Mouse (Mus musculus) embryonic facial prominence, embryonic 11.5 days (tissue): Measurements from ENCODE around the gene Atp2b4. TPM values are rescaled to one million over a fixed set of nuclear protein-coding genes. Genes with fewer than 3 reads are reported as not detected.

Experiments
- ATAC-seq: fragments of 200-750 bp; cut with Nextera tagmentation; replicated peaks from 2 replicates; pipeline ENCODE4 v1.8.0; 2017; ENCODE audit warnings: low read depth; ENCODE audit not compliant: insufficient number of reproducible peaks, low FRiP score, low TSS enrichment
- DNase-seq: peaks from one replicate; pipeline ENCODE4 v3.0.0-alpha.2; 2015; ENCODE audit warnings: low spot score
- H3K27ac ChIP-seq: fragments of 300-500 bp; sonication (generic); replicated peaks from 2 replicates; pipeline ENCODE4 v1.5.1; 2014; ENCODE audit warnings: mild to moderate bottlenecking, low read depth, low read length, control low read depth
- H3K27me3 ChIP-seq: fragments of 300-500 bp; sonication (generic); 2 replicates; pipeline ENCODE4 v1.6.1; 2014; ENCODE audit warnings: mild to moderate bottlenecking, low read length, moderate library complexity, mixed read lengths; ENCODE audit not compliant: control insufficient read depth, insufficient read depth
- H3K36me3 ChIP-seq: fragments of 300-500 bp; sonication (generic); replicated peaks from 2 replicates; pipeline ENCODE4 v1.6.1; 2014; ENCODE audit warnings: low read depth, mild to moderate bottlenecking, low read length, moderate library complexity, mixed read lengths; ENCODE audit not compliant: control insufficient read depth, insufficient read depth
- H3K4me1 ChIP-seq: fragments of 300-500 bp; sonication (generic); 2 replicates; pipeline ENCODE4 v1.6.1; 2014; ENCODE audit warnings: low read length, mixed read lengths; ENCODE audit not compliant: control insufficient read depth, insufficient read depth
- H3K4me2 ChIP-seq: fragments of 300-500 bp; sonication (generic); 2 replicates; pipeline ENCODE4 v1.6.1; 2014; ENCODE audit warnings: low read depth, mild to moderate bottlenecking, control low read depth, low read length, moderate library complexity
- H3K4me3 ChIP-seq: fragments of 300-500 bp; sonication (generic); 2 replicates; pipeline ENCODE4 v1.5.1; 2014; ENCODE audit warnings: low read depth, low read length, control low read depth
- H3K9ac ChIP-seq: fragments of 300-500 bp; sonication (generic); replicated peaks from 2 replicates; pipeline ENCODE4 v1.6.1; 2014; ENCODE audit warnings: mild to moderate bottlenecking, control low read depth, low read length
- H3K9me3 ChIP-seq: fragments of 300-500 bp; sonication (generic); replicated peaks from 2 replicates; pipeline ENCODE4 v1.6.1; 2016; ENCODE audit warnings: mild to moderate bottlenecking, low read length, inconsistent platforms, mixed read lengths; ENCODE audit not compliant: control insufficient read depth
- WGBS: fragments of 180-500 bp; shearing (Covaris S2); extraction: QIAGEN DNeasy Blood & Tissue Kit; methylation state at CpG from one replicate; pipeline ENCODE4 v1.1.7; 2014; 5-methylcytosine and 5-hydroxymethylcytosine counted together
- polyA plus RNA-seq: library from polyadenylated mRNA; unstranded; fragments of >200 nt; fragmentation: Nextera tagmentation; extraction: Ambion mirVana; gene quantifications from 2 replicates; pipeline ENCODE4 v1.2.1, GENCODE M21; 2014

Gene Atp2b4
- polyA plus RNA-seq, 1 experiment from 2014 or later: 9.9 TPM

GRCm38 (mm10) chr1:133741171-133741570 lies 59.7 kb downstream of the Atp2b4 start:
- no peaks in the 10 kb centered on the region for H3K27me3 ChIP-seq
- no peak overlapping the region for H3K27ac ChIP-seq
- ATAC-seq (no peak), DNase-seq (no peak)
- no peak overlapping the region for H3K4me2 ChIP-seq
- no peaks in the 10 kb centered on the region for H3K36me3 ChIP-seq
- H3K9me3 ChIP-seq: no peaks in the 10 kb centered on the region
- H3K4me3 ChIP-seq: no peak overlapping the region
- H3K9ac ChIP-seq: no peak overlapping the region
- 78% methylated on average over 6 of the region's 6 CpGs for WGBS
- peaks cover 5% of the 10 kb centered on the region; the same call in 1 of the 2 replicates for H3K4me1 ChIP-seq

GRCm38 (mm10) chr1:133736664-133737063 lies 64.2 kb downstream of the Atp2b4 start:
- ATAC-seq (no peak; the same call in 1 of the 2 replicates), DNase-seq (no peak)
- no peaks in the 10 kb centered on the region for H3K4me1 ChIP-seq
- 66% methylated on average over 7 of the region's 7 CpGs for WGBS
- no peaks in the 10 kb centered on the region for H3K36me3 ChIP-seq
- no peaks in the 10 kb centered on the region for H3K27me3 ChIP-seq
- no peak overlapping the region for H3K27ac ChIP-seq
- H3K4me3 ChIP-seq: no peak overlapping the region
- H3K9me3 ChIP-seq: no peaks in the 10 kb centered on the region
- H3K4me2 ChIP-seq: no peak overlapping the region
- H3K9ac ChIP-seq: no peak overlapping the region

DNA sequence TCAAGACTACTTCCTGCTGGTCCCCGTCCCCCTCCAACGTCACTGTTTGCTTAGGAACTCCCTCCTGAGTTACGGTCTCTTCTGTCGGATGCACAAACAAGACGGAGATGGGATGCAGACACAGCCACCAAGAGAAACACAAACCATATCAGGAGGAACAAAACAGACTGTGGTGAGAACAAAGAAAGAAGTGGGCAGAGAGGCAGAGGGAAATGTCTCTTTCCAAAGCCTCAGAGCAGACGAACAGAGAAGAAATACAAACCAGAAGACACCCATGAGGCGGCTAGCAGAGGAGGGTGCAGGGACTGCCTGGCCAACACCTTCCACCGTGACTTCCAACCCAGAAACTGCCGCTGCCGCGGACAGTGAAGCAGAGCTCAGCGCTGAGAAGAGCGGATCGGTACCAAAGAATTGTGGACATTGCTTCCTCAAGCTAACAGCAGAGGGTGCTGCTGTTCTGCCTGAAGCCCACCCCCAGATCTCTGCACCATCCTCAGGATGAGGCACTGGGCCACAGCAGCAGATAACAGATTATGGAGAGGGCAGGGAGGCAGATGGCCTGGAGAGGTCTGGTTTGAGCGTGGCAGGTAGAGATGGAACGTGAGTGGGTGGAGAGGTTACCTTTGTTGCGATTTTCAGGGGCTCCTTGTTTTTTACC lies 64.7 kb downstream of the Atp2b4 start:
- ATAC-seq: peak; percentile 85
- Histone ChIP-seq H3K27me3 (no peaks in the 10 kb centered on the region), H3K4me1 (no peaks in the 10 kb centered on the region), H3K9ac (peak overlapping the region; percentile 76), H3K9me3 (no peaks in the 10 kb centered on the region), H3K4me2 (peak overlapping the region; percentile 36), H3K4me3 (peak overlapping the region; percentile 26), H3K27ac (no peak overlapping the region), H3K36me3 (no peaks in the 10 kb centered on the region)
- peak; percentile 86 for DNase-seq
- 12% methylated on average over 17 of the region's 17 CpGs for WGBS

- H3K27ac ChIP-seq: no peak overlapping the region
- no peaks in the 10 kb centered on the region for H3K36me3 ChIP-seq
- no peaks in the 10 kb centered on the region for H3K9me3 ChIP-seq
- peak; percentile 58 for DNase-seq
- no peaks in the 10 kb centered on the region for H3K27me3 ChIP-seq
- no peak overlapping the region for H3K9ac ChIP-seq
- H3K4me3 ChIP-seq: no peak overlapping the region
- 46% methylated on average over 11 of the region's 11 CpGs for WGBS
- ATAC-seq: no peak
- H3K4me1 ChIP-seq: no peaks in the 10 kb centered on the region
- H3K4me2 ChIP-seq: no peak overlapping the region
These were observed 68.0 kb downstream of the Atp2b4 start for GRCm38 (mm10) chr1:133732814-133733213.

- Histone ChIP-seq H3K9me3 (no peaks in the 10 kb centered on the region), H3K27ac (no peak overlapping the region), H3K27me3 (no peaks in the 10 kb centered on the region), H3K4me2 (no peak overlapping the region), H3K4me1 (no peaks in the 10 kb centered on the region), H3K36me3 (no peaks in the 10 kb centered on the region), H3K9ac (no peak overlapping the region), H3K4me3 (no peak overlapping the region)
- ATAC-seq (no peak), DNase-seq (no peak)
- 83% methylated on average over 7 of the region's 7 CpGs for WGBS
These were observed 72.5 kb downstream of the Atp2b4 start for GRCm38 (mm10) chr1:133728339-133728738.

- Histone ChIP-seq H3K27me3 (no peaks in the 10 kb centered on the region), H3K4me3 (no peak overlapping the region), H3K4me2 (no peak overlapping the region), H3K36me3 (no peaks in the 10 kb centered on the region), H3K27ac (no peak overlapping the region), H3K9ac (no peak overlapping the region), H3K9me3 (no peaks in the 10 kb centered on the region), H3K4me1 (no peaks in the 10 kb centered on the region)
- DNase-seq (no peak), ATAC-seq (no peak)
- WGBS: 54% methylated on average over 7 of the region's 7 CpGs
These were observed 80.5 kb downstream of the Atp2b4 start for GRCm38 (mm10) chr1:133720342-133720741.

- Histone ChIP-seq H3K27ac (no peak overlapping the region), H3K9me3 (no peaks in the 10 kb centered on the region), H3K36me3 (no peaks in the 10 kb centered on the region), H3K9ac (no peak overlapping the region), H3K27me3 (no peaks in the 10 kb centered on the region), H3K4me2 (no peak overlapping the region), H3K4me3 (no peak overlapping the region), H3K4me1 (no peaks in the 10 kb centered on the region)
- WGBS: 89% methylated on average over 8 of the region's 8 CpGs
- ATAC-seq: no peak
- DNase-seq: no peak
These were observed 82.1 kb downstream of the Atp2b4 start for GRCm38 (mm10) chr1:133718786-133719185.

DNA sequence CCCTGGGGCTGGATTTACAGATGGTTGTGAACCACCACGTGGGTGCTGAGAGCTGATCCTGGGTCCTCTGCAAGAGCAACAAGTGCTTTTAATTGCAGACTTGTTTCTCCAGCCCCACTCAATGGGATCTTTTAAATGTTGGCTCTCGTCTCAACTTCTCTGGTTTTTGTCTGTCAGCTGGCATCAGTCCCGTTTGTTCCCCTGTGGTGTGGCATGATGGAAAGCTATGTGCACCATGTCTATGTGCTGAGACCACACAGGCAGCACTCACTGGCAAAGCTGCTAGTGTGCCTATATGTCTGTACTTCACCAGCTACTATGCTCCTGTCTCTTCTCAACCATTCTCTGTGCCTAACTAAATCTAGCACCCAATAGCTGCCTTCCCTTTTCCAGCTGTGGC lies 82.5 kb downstream of the Atp2b4 start:
- 76% methylated on average over 3 of the region's 3 CpGs for WGBS
- no peak for DNase-seq
- Histone ChIP-seq H3K36me3 (no peaks in the 10 kb centered on the region), H3K4me3 (no peak overlapping the region), H3K9me3 (no peaks in the 10 kb centered on the region), H3K27me3 (no peaks in the 10 kb centered on the region), H3K9ac (no peak overlapping the region), H3K27ac (no peak overlapping the region), H3K4me1 (no peaks in the 10 kb centered on the region), H3K4me2 (no peak overlapping the region)
- ATAC-seq: no peak
